Mouse (Mus musculus): ENCODE measurements around the gene Pim3.

DNA sequence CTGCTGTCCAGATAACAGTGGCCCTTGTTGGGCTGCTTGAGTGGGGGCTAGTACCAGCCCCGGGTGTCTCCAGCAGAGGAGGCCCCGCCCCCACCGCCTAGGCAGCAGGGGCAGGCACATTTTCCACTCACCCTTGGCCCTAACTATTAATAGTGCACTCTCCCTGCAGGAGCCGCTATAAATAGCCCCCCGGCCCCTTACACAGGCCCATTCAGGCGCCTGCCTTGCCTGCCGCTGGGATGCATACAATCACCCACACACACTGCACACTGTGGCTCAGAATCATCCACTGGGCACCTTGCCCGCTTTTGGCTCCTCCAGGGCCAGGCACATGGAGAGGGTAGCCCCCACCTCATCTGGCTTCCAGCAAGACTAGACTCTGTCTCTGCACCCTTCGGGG, 22.7 kb upstream of the Pim3 start:
- TF ChIP-seq POLR2A (IDR thresholded peaks at IDR 0.05; ENCODE audit: low read depth, low read length) (no peak), CTCF (conservative IDR thresholded peaks at IDR 0.05; ENCODE audit: insufficient read depth, insufficient read length, low read depth, low read length) (no peak)
